Mouse (Mus musculus) right cerebral cortex, postnatal 14 days (tissue): ENCODE results near the gene Scamp5.

ENCODE experiments used
- DNase-seq: peaks from one replicate; pipeline ENCODE4 v3.0.0; 2022

The Scamp5 gene

GRCm38 (mm10) chr9:57407120-57407905, 60.5 kb downstream of the Scamp5 start:
- no peak for DNase-seq

GRCm38 (mm10) chr9:57406395-57406794, 61.5 kb downstream of the Scamp5 start:
- no peak for DNase-seq

DNA sequence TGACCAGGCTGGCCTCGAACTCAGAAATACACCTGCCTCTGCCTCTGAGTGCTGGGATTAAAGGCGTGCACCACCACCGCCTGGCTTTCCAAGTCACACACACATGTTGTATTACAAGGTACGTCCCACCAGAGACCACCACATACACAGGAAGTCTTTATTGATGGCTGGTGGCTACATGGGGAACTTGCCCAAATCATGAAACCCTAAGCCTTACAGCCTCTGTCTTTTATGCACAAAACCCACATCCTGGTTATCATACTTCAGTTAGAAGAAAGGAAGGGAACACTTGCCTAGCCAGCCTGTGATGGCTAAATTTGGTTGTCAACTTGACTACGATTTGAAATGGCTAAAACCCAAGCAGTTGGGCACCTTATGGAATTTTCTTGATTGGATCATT, 63.8 kb downstream of the Scamp5 start:
- DNase-seq: no peak

DNA sequence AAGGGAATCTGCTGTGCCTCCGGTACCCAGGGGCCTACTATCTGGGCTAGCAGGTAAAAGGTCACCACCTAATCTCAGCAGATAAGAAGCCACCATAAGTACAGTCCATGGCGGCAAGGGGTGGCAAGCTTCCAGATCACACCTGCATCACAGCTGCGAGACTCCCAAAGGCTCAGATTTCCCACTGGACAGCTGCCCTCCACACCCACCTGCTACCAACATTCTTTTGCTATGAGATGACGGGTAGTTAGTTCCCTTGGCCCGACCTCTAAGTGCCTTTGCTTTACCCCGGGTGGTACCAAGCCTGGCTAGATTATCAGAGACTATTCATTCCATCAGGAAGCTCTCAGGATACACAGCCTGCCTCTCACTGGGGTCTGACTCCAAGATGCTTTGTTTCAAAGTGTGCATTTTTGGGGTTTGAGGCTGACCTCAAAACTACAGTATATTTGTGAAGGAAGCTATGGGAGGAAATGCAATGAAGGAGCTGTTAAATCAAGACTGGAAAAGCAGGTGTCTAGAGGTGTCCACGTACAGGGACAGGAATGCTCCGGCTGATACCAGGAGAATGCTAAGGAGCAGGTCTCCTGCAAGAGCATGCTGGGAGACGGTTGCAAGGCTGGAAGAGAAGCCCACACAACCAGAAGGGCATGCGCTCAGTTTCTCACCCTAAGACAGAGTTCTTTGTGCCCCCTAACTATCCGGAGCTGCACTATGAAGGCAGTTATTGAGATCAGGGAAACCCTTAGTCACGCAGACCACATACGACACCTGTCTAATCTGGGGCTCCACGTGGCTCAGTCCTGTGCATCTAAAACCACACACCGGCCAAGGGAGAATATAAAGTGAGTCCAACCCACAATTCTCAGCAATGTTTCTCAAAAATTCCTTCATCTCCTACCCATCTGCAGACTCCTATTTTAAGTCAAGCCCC, 65.3 kb downstream of the Scamp5 start:
- DNase-seq: no peak

DNA sequence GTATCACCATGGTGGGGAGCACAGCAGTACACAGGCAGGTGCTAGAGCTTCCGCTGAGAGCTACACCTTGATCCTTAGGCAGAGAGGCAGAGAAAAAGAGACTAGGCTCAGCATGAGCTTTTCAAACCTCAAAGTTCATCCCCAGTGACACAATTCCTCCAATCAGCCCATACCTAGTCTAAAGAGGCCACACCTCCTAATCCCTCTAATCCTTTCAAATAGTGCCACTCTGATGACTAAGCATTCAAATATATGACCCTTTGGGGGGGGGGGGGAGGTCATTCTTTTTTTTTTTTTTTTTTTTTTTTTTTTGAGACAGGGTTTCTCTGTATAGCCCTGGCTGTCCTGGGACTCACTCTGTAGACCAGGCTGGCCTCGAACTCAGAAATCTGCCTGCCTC, 69.1 kb downstream of the Scamp5 start:
- no peak for DNase-seq

GRCm38 (mm10) chr9:57392892-57393291, 75.0 kb downstream of the Scamp5 start:
- DNase-seq: no peak
